ENCODE assay signal across 20 mouse cellular contexts in genomic region chr3:147254454-147254853, GRCm38 (mm10).
DNase-seq lines count a peak whose midpoint lies in the region; ATAC-seq and TF ChIP-seq lines count a peak whose summit lies in the region.
"Had no signal": no experiment of that assay in that cellular context is flagged by ENCODE, and none has a peak within 500 bp of the region (broad histone marks: within the 10 kb centered on the region; RNA-seq: fewer than 3 reads in every experiment).

No protein-coding gene starts in this region.

- H3K9ac ChIP-seq in hindbrain, embryonic 13.5 days: no peak overlapping the region
- H3K9ac ChIP-seq in hindbrain, embryonic 16.5 days (ENCODE audit: low read depth, low read length): no peak overlapping the region
- no peak overlapping the region for H3K9ac ChIP-seq in midbrain, embryonic 12.5 days (replicated peaks)
- H3K9ac ChIP-seq in midbrain, postnatal 0 days (replicated peaks; ENCODE audit: low read length, poor library complexity, severe bottlenecking): no peak overlapping the region
- no peak overlapping the region for H3K9ac ChIP-seq in embryonic facial prominence, embryonic 14.5 days (ENCODE audit: low read depth, low read length)
- H3K9ac ChIP-seq in neural tube, embryonic 14.5 days (replicated peaks; ENCODE audit: low read depth, low read length): no peak overlapping the region
- H3K9ac ChIP-seq: embryonic facial prominence, embryonic 15.5 days; liver, embryonic 14.5 days had no signal

- no peak for TF ChIP-seq CTCF in midbrain, postnatal 0 days (IDR thresholded peaks at IDR 0.05)

- no peaks in the 10 kb centered on the region for H3K36me3 ChIP-seq in hindbrain, embryonic 13.5 days
- H3K36me3 ChIP-seq in hindbrain, embryonic 16.5 days (ENCODE audit: control insufficient read depth, insufficient read depth, low read length): no peaks in the 10 kb centered on the region
- no peaks in the 10 kb centered on the region for H3K36me3 ChIP-seq in midbrain, embryonic 12.5 days
- H3K36me3 ChIP-seq in midbrain, postnatal 0 days (ENCODE audit: insufficient read depth, low read length): no peaks in the 10 kb centered on the region
- H3K36me3 ChIP-seq in embryonic facial prominence, embryonic 14.5 days (ENCODE audit: control insufficient read depth, insufficient read depth, low read length): no peaks in the 10 kb centered on the region
- no peaks in the 10 kb centered on the region for H3K36me3 ChIP-seq in neural tube, embryonic 14.5 days (ENCODE audit: control insufficient read depth, insufficient read depth, low read length)
- H3K36me3 ChIP-seq: embryonic facial prominence, embryonic 15.5 days had no signal

- peak overlapping the region; percentile 13 for H3K27ac ChIP-seq in hindbrain, embryonic 13.5 days
- no peak overlapping the region for H3K27ac ChIP-seq in hindbrain, embryonic 16.5 days (ENCODE audit: low read depth, low read length)
- 0 out of 2 replicates have a peak overlapping the region, but pooled peaks have one; percentile 8 for H3K27ac ChIP-seq in midbrain, embryonic 12.5 days (replicated peaks)
- H3K27ac ChIP-seq in midbrain, postnatal 0 days (ENCODE audit: low read depth, low read length): no peak overlapping the region
- no peak overlapping the region for H3K27ac ChIP-seq in embryonic facial prominence, embryonic 14.5 days (replicated peaks; ENCODE audit: low read depth, low read length)
- no peak overlapping the region for H3K27ac ChIP-seq in neural tube, embryonic 14.5 days (ENCODE audit: low read depth, low read length)
- H3K27ac ChIP-seq: embryonic facial prominence, embryonic 15.5 days; liver, embryonic 14.5 days had no signal

- WGBS in hindbrain, embryonic 13.5 days: 42% methylated on average over 5 of the region's 5 CpGs
- WGBS in hindbrain, embryonic 16.5 days: 35% methylated on average over 5 of the region's 5 CpGs
- 60% methylated on average over 5 of the region's 5 CpGs for WGBS in midbrain, embryonic 12.5 days
- 46% methylated on average over 5 of the region's 5 CpGs for WGBS in midbrain, postnatal 0 days
- WGBS in embryonic facial prominence, embryonic 14.5 days: 42% methylated on average over 5 of the region's 5 CpGs
- 33% methylated on average over 5 of the region's 5 CpGs for WGBS in neural tube, embryonic 14.5 days

- H3K4me3 ChIP-seq in hindbrain, embryonic 13.5 days: no peak overlapping the region
- H3K4me3 ChIP-seq in hindbrain, embryonic 16.5 days (ENCODE audit: low read length): no peak overlapping the region
- H3K4me3 ChIP-seq in midbrain, embryonic 12.5 days: no peak overlapping the region
- no peak overlapping the region for H3K4me3 ChIP-seq in midbrain, postnatal 0 days (ENCODE audit: low read depth, low read length)
- H3K4me3 ChIP-seq in embryonic facial prominence, embryonic 14.5 days (ENCODE audit: low read depth, low read length): no peak overlapping the region
- H3K4me3 ChIP-seq in neural tube, embryonic 14.5 days (ENCODE audit: low read depth, low read length): no peak overlapping the region
- H3K4me3 ChIP-seq: embryonic facial prominence, embryonic 15.5 days had no signal

- 0 out of 2 replicates have a peak, but pooled peaks have one; percentile 52 for ATAC-seq in hindbrain, embryonic 13.5 days (ENCODE audit: low FRiP score)
- no peak for ATAC-seq in hindbrain, embryonic 16.5 days
- peak; percentile 52; the same call in 1 of the 2 replicates for ATAC-seq in midbrain, embryonic 12.5 days (ENCODE audit: low FRiP score, low read depth)
- no peak for ATAC-seq in midbrain, postnatal 0 days (ENCODE audit: low FRiP score)
- ATAC-seq in embryonic facial prominence, embryonic 14.5 days (ENCODE audit: low read depth): no peak; the same call in 1 of the 2 replicates
- ATAC-seq in neural tube, embryonic 14.5 days (ENCODE audit: low read depth): 0 out of 2 replicates have a peak, but pooled peaks have one; percentile 23
- no peak for ATAC-seq in inflammation-experienced regulatory T-cells, adult 6 months
- ATAC-seq: activated CD4-positive, CD25-positive, alpha-beta regulatory T cell, adult 4 months; forebrain, embryonic 14.5 days had no signal

- DNase-seq in midbrain, postnatal 0 days (ENCODE audit: low spot score): no peak
- DNase-seq in embryonic facial prominence, embryonic 14.5 days (ENCODE audit: low spot score): peak; percentile 51
- no peak for DNase-seq in spleen, postnatal 14 days (ENCODE audit: low spot score in 2 of 2)
- DNase-seq: adrenal gland, adult 8-10 months; B cell, adult 2 months; cerebellum, adult 2 months; cerebellum, postnatal 25 days; kidney, adult 18-20 months; kidney, postnatal 4 days; right cerebral cortex, postnatal 14 days had no signal

- no peak overlapping the region for H3K4me2 ChIP-seq in hindbrain, embryonic 13.5 days
- H3K4me2 ChIP-seq in hindbrain, embryonic 16.5 days (ENCODE audit: low read length): no peak overlapping the region
- H3K4me2 ChIP-seq in midbrain, embryonic 12.5 days (replicated peaks): no peak overlapping the region
- no peak overlapping the region for H3K4me2 ChIP-seq in midbrain, postnatal 0 days (ENCODE audit: low read depth, low read length, poor library complexity, severe bottlenecking)
- no peak overlapping the region for H3K4me2 ChIP-seq in embryonic facial prominence, embryonic 14.5 days (ENCODE audit: low read depth, low read length)
- no peak overlapping the region for H3K4me2 ChIP-seq in neural tube, embryonic 14.5 days (ENCODE audit: low read depth, low read length)
- H3K4me2 ChIP-seq: embryonic facial prominence, embryonic 15.5 days; heart, embryonic 11.5 days had no signal

- H3K27me3 ChIP-seq in hindbrain, embryonic 13.5 days: no peaks in the 10 kb centered on the region
- H3K27me3 ChIP-seq in hindbrain, embryonic 16.5 days (replicated peaks; ENCODE audit: control insufficient read depth, insufficient read depth, low read length): no peaks in the 10 kb centered on the region
- no peaks in the 10 kb centered on the region for H3K27me3 ChIP-seq in midbrain, embryonic 12.5 days
- H3K27me3 ChIP-seq in midbrain, postnatal 0 days (ENCODE audit: insufficient read depth, low read length): no peaks in the 10 kb centered on the region
- H3K27me3 ChIP-seq in embryonic facial prominence, embryonic 14.5 days (replicated peaks; ENCODE audit: control insufficient read depth, insufficient read depth, low read length): no peaks in the 10 kb centered on the region
- no peaks in the 10 kb centered on the region for H3K27me3 ChIP-seq in neural tube, embryonic 14.5 days (ENCODE audit: control insufficient read depth, insufficient read depth, low read length)
- H3K27me3 ChIP-seq: embryonic facial prominence, embryonic 15.5 days had no signal

- H3K4me1 ChIP-seq in hindbrain, embryonic 13.5 days (replicated peaks): peaks cover 13% of the 10 kb centered on the region
- no peaks in the 10 kb centered on the region for H3K4me1 ChIP-seq in hindbrain, embryonic 16.5 days (ENCODE audit: control insufficient read depth, insufficient read depth, low read depth, low read length)
- peaks cover 11% of the 10 kb centered on the region; the same call in 1 of the 2 replicates for H3K4me1 ChIP-seq in midbrain, embryonic 12.5 days
- no peaks in the 10 kb centered on the region for H3K4me1 ChIP-seq in midbrain, postnatal 0 days (ENCODE audit: insufficient read depth, low read length)
- no peaks in the 10 kb centered on the region for H3K4me1 ChIP-seq in embryonic facial prominence, embryonic 14.5 days (ENCODE audit: control insufficient read depth, insufficient read depth, low read length)
- H3K4me1 ChIP-seq in neural tube, embryonic 14.5 days (ENCODE audit: control insufficient read depth, insufficient read depth, low read length): peaks cover 9% of the 10 kb centered on the region; the same call in 1 of the 2 replicates

- no peaks in the 10 kb centered on the region for H3K9me3 ChIP-seq in hindbrain, embryonic 13.5 days
- H3K9me3 ChIP-seq in hindbrain, embryonic 16.5 days (ENCODE audit: control insufficient read depth, low read length): no peaks in the 10 kb centered on the region
- no peaks in the 10 kb centered on the region for H3K9me3 ChIP-seq in midbrain, embryonic 12.5 days
- no peaks in the 10 kb centered on the region for H3K9me3 ChIP-seq in midbrain, postnatal 0 days (ENCODE audit: low read length)
- H3K9me3 ChIP-seq in embryonic facial prominence, embryonic 14.5 days (ENCODE audit: control insufficient read depth, low read length): no peaks in the 10 kb centered on the region
- no peaks in the 10 kb centered on the region for H3K9me3 ChIP-seq in neural tube, embryonic 14.5 days (ENCODE audit: control insufficient read depth, low read length)
- H3K9me3 ChIP-seq: embryonic facial prominence, embryonic 15.5 days had no signal

Comparison
In these comparisons a context has a peak if more than half of its experiments do, and no peak if none do; other contexts are left out.
1. ATAC-seq: peak in hindbrain, embryonic 13.5 days (single experiment), midbrain, embryonic 12.5 days (single experiment) and neural tube, embryonic 14.5 days (single experiment); none in hindbrain, embryonic 16.5 days (single experiment), midbrain, postnatal 0 days (single experiment), embryonic facial prominence, embryonic 14.5 days (single experiment) and inflammation-experienced regulatory T-cells, adult 6 months (single experiment).
2. H3K27ac ChIP-seq: peak in hindbrain, embryonic 13.5 days (single experiment) and midbrain, embryonic 12.5 days (single experiment); none in hindbrain, embryonic 16.5 days (single experiment), midbrain, postnatal 0 days (single experiment), embryonic facial prominence, embryonic 14.5 days (single experiment) and neural tube, embryonic 14.5 days (single experiment).